Mouse (Mus musculus) gastrocnemius, postnatal 36 days (tissue): ENCODE measurements at regions not wholly inside any gene's neighbourhood (a gene's known extent, or its start where the extent isn't known, plus 50 kb on each side); places are given as distances from the start of the nearest gene placed in this dataset.

ENCODE experiments used
- DNase-seq, 2 experiments: peaks; one replicate each; pipeline ENCODE4 v3.0.0; 2022
- intact Hi-C: fragments of 180-260 bp; cut with DNase I; formaldehyde crosslinking; loops from one replicate; pipeline ENCODE4 v1.15.1; 2025

DNA sequence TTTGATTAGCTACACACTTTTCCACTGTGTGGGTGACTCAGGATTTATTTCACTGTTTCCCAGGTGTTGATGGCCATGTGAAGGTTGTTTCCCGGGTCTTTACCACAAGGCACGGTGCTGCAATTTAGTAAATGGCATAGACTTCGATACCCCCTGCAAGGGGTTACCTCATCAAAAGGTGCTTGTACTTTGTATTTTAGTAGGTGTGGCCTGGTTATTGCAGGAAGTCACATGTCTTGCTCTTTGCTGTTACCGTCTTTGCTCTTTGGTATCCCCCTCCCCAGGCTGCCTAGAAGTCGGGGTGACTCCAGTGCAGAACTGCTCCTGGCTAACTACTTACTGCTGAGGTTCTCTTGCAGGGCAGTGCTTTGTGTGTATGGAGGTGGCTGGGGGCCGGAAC lies 74.8 kb upstream of the Bod1 start:
- intact Hi-C loops: no loop called here
- DNase-seq: no peak

DNA sequence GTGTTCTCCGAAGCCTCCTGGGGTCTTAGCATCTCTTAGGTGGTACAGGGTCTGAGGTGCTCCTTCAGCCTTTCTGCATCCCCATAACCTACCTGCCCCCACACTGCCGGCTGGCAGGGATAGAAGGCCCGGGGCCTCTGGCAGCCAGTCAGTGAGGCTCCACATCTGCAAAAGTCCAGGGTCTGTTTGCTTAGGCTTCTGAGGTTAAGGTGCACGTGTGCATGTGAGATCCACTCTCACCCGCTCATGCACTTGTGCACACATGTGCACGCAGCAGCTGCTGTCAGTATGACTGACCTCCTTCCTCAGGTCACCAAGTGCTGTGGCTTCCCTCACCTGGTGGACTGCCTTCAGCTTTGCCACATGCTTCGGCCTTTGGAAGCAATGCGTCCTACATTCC lies 75.3 kb upstream of the Bod1 start:
- DNase-seq: no peak
- intact Hi-C loops: no loop called here

DNA sequence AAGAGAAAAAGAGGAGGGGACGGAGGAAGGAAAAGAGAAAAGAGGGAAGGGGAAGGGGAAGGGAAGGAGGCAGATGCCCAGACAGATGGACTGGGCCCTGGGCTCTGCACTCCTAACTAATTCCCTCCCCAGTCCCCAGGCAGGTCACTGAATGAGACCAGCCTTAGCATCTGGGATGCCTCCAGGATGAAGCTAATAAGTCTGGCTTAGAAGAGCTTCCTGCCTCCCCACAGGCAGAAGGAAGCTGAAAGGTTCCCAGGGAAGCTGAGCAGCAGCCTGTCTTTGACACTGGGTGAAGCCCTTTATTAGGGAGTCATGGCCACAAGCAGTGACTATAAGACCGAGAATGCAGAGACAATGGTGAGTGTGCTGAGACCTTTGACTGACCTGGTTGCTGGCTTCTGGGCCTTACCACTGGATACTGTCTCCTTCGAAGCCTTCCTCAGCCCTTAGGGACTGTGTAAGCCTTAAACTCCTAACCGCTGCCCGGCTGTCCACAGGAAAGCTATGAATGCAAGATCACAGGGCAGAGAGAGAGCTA lies 76.7 kb upstream of the Bod1 start:
- intact Hi-C loops: no loop called here
- DNase-seq: no peak

DNA sequence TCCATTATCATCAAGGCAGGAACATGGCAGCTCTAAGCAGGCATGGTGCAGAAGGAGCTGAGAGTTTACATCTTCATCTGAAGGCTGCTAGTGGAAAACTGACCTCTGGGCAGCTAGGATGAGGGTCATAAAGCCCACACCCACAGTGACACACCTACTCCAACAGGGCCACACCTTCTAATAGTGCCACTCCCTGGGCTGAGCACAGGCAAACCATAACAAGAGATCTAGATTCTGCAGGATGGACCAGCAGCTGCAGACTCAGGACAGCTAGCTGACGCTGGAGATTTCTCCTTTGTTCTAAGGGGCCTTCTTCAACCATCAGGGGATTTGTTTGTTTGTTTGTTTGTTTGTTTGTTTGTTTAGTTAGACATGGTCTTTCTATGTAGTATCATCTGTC lies 79.6 kb upstream of the Bod1 start:
- DNase-seq: no peak
- intact Hi-C loops: no loop called here

DNA sequence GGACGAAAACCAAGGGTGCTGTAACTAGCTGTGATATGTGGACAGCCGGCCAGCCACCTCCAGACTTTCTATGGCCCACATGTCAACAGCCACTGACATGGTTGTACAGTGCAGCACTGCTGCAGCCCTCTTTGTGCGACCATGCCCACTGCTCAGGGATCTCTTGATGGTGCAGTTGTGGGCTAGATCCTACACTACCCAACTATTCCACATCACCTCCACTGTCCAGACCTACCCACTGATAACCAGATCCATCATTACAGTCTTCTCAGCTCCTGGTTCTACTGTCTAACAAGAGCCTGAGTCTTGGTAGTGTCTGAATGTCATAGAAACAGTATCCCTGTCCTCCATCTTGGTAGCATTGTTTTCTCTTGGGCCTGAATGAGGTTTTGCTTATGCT lies 81.5 kb upstream of the Bod1 start:
- DNase-seq: no peak
- intact Hi-C loops: no loop called here

DNA sequence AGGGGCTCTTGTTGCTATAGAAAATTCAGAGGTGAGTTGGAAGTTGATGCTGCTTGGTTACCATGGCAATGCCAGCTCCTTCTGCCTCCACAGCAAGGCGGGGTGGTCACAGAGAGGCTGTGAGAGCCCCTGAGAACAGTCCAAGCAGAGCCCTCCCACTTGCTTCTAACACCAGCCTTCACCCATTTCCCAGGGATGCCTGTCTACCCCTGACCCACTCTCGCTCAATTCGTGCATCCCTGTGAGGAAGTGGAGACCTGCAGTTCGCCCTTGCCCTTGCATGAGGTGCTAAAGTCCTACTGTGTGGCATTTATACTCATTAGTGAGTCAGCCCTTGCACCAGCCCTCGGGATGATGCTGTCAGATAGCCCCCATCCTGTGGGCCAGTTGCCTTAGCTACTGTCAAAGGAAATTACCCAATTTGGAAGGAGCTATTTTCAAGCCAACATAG lies 82.1 kb upstream of the Bod1 start:
- DNase-seq: no peak
- intact Hi-C loops: no loop called here

DNA sequence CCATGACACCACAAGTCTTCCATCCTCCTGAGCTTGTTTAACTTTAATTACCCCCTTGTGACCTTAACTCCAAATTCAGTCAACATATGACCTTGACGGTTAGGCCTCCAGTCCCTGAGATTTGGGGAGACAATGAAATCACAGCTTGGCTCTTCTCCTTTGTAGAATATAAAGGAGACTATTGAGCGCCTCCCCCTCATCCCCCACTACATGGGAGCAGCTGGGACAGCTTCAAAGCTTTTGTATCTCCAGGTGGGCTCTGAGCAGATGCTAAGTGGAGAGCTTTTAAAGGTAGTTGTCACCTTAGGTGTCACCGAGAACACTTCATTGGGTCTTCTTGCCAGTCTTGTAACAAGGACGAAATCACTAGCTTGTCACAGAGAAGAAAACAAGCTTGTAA lies 82.7 kb upstream of the Bod1 start:
- no peak for DNase-seq
- intact Hi-C loops: no loop called here

DNA sequence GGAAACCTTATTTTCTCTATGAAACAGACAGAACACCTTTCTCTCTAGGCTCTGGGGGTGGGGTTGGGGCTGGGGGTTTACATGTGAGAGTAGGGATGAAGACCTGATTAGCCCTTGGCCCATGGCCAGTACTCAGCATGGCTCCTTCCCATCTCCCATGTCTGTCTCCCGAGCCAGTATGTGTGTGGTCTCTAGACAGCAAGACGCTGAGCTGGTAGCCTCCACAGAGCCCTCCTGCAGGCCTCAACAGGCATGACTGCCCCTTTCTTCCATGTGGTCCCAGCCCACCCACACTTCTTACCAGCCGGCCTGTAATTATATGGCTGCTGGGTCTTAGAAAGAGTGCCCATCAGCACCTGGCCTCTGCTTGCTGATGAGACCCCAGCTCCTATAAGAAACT lies 84.2 kb upstream of the Bod1 start:
- no peak for DNase-seq
- intact Hi-C loops: no loop called here

DNA sequence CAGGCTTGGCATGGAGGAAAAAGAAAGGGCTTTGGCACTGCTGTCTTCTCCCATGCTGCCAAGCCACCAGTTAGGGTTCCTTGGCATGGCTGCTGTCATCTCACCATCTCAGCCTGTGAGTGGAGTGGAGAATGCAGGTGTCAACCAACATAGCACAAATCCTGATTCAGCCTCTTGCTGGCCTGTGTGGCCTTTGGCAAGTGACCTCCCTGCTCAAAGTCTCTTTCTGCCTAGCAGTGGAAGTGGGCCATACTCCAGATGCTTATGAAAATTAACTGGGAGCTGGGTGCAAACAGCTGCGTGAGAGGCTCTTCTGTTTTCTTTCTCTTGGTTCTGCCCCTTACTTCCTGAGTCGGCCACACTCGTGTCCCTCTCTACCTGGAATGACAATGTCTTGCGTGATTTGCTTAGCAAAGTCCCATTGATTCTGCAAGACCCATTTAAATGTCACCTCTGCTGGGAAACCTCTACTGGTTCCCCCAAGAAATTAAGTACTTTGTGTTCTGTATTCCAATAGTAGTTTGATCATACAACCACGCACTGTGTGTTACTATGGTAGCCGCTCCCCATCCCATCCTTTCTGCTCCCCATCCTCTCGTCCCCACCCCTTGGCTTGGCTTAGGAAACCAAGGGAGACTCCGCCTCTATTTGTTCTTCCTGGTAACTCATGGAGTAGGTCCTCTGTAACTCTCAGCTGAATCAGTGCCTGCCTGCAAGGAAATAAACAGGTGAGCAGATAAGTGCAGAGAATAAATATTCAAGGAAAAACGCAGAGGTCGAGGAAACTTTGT lies 84.9 kb upstream of the Bod1 start:
- no peak for DNase-seq
- intact Hi-C loops: no loop called here

DNA sequence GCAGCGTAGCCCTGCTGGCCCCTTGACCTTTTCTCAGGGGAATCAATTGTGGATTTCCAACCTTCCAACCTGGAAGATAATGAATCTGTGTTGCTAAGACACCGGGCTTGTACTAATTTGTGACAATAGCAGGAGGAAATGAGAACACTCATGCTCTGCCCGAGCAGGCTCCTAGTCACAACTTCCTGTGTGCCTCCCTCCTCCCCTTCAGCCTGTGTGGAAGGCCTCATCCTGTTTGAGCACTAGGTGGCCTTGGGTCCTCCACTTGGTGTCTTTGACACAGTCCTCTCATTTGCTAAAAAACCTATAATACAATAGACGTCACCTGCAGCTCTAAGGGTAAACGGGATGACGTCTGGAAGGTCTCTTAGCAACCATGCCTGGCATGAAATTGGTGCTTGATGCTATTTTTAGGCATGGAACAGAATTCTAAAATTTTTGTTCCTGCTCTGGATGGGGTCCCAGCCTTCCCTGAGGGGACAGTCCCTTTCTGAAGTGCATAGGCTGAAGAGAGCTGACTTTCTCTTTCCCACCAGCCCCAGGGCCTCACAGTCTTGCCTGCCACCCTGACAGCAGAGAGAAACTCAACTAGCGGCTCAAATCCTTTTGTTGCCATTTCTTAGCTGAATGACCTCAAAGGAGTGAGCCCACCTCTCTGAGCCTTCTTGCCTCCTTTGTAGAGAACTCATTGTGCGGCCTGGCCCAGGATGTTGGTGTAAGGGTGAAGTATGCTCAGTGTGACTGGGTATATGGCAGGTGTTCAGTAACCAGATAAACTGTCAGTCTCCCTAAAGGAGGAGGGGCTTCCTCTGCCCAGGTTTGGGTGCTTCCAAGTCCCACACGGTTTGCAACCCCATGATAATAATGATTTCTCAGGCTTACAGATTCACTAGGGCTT lies 88.4 kb upstream of the Bod1 start:
- DNase-seq: no peak
- intact Hi-C loops: no loop called here

DNA sequence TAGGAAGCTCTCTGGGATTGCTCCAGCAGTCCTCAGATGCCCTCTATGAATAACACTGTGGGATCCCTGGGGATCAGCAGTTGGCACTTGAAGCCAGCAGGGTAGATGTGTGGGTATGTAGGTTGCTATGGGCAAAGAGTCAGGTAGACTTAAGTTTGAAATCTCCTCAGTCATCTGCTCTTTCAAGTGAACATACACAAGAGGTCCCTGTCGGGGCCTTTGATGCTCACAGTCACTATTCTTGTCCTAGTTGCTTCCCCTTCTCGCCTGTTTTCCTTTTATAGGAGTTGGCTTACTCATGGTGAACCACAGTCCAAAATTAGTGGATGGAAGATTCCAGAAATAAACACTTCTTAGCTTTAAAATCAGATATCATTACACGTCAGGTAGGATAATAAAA lies 92.2 kb upstream of the Bod1 start:
- intact Hi-C loops: no loop called here
- no peak for DNase-seq

DNA sequence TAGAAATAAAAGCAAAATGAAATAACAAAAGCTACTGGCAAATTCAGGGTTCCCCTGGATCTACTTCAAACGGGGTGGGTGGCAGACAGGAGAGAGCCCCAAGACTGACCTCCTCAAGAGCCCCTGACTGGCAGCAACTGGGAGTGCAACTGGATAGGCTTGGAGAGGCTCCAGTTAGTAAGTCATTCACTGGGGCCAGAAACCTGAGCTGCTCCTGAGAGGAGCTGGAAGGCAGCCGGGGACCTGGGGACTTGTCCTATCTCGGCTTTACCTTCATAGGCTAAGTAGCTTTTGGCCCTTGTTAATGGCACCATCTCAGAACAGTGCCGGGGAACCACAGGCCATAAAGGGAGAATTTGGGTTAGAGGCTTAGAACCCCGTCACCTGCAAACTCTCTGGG lies 94.6 kb upstream of the Bod1 start:
- peak; percentile 32 to 36 for DNase-seq
- intact Hi-C loops: loop anchor here (5.0 kb wide), 2 partner anchors 61 to 79 kb away; no protein-coding TSS in a partner anchor

DNA sequence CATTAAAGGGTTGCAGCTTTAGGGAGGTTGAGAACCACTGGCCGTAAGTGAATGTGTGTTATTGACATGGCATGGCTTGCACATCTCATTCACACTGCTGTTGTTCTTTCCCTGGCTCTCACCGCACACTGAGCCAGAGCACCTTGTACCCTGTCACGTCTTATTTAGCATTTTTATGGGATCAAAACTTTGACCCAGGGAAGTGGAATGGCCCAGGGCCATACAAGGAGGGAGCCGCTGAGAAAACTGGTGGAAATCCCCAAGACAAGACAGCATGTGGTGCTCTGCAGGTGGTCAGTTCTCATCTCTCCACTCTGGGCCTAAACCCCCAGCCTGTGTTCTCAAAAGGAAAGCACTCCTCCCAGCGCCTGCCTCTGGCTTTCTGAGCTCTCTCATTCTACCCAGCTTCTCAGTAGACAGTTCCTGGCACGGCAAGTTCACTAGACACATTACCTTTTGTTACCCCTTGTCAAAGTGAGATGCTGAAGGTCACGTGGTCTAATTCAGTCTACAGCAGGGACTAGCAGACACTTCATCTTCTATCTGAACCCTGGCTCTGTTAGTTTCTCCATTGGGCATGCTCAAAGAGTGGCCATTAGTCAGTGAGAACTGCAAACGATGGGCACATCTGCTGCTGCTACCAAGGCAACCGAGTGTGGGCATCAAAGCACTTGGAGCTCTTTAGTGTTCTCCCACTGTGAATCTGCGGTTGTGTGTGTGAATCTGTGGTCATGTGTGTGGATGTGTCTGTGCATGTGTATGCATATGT lies 96.2 kb upstream of the Bod1 start:
- intact Hi-C loops: loop anchor here (5.0 kb wide), 2 partner anchors 59 to 81 kb away; no protein-coding TSS in a partner anchor
- DNase-seq: no peak

DNA sequence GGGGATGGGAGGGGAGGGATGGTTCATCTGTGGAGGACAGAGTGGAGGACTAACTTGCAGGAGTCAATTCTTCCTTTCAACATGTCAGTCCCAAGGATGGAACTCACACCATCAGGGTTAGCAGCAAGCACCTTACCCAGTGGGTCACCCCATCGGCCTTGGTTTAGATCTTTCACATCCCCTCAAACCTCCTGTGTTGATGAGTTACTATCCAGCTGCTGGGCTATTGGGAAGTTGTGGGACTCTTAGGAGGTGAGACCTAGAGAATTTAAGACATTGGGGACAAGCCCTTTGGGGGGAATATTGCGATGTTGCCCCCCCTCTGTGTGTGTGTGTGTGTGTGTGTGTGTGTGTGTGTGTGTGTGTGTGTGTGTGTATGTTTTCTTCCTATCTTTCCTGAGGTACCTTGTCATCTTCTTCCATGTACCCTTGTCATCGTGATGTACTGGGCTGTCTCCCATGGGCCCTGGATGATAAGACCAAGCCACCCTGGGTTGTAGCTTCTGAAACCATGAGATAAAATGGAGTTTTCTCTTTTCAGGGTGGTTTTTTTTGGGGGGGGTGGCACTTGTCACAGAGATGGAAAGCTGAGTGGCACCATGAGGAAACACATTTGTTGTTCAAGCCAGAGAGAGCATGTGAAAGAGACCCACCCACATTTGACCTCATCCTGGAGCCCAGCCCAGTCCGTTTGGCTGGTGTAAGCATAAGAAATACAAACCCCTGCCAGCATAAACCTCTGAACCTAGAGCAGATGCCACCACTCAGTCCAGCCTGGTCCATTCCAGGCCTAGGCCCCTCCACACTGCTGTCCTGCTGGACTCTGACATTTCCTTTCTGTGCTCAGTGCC lies 98.3 kb upstream of the Bod1 start:
- peak; percentile 74 for DNase-seq
- intact Hi-C loops: loop anchor here (5.0 kb wide), 2 partner anchors 57 to 83 kb away; no protein-coding TSS in a partner anchor

DNA sequence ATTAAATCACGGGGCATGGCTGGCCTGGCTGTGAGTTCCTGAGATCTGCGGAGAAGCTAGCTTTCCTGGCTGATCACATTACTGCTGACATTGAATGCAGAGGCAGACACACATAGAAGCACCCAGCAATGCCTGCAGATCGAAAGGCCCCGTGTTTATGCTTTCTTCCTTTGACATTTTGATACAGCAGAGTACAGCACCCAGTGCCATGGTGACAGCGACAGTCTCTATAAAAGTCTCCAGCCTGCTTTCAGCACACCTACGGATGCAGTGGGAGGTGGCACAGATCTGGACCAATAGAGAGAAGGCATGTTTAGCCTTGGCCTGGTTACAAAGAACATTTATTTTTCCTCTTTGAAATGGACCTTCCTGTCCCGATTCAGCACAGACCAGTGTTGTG lies 99.2 kb upstream of the Bod1 start:
- intact Hi-C loops: no loop called here
- peak in 1 of 2 experiments; percentile 29 for DNase-seq

DNA sequence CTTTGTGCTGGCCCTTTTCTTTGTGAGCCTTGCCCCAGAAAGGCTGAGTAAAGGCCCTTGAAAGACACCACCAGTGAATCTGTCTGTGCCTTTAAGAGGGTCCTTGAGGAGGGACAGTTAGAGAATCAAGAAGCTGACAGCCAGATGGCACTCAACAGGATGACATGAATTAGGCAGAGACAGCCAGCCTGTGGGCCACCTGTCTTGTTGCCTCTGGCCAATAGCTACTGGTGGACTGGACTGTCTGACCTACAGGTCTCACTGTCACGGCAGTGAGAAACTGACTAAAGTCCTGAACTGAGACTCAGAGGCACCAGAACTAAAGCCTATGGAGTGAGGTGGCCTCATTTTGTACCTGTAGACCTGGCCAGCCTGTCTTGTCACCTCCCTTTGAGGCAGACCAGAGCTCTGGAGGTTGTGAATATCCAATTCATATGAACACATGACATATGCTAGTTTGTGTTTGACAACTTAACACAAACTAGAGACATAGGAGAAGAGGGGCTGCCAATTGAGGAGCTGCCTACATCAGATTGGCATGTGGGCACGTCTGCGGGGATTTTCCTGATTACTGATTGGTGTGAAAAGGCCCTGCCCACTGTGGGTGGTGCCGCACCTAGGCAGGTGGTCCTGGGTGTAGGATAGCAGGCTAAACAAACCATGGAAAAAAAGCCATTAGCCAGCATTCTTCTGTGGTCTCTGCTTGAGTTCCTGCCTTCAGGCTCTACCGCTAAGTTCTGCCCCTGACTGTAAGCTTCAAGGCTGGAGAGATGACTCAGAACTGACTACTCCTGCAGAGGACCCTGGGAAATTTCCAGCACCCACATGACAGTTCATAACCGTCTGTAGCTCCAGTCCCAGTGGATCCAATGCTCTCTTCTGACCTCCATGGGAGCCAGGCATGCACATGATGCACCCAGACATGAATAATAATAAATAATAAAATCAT lies 100.1 kb upstream of the Bod1 start:
- intact Hi-C loops: no loop called here
- DNase-seq: no peak

DNA sequence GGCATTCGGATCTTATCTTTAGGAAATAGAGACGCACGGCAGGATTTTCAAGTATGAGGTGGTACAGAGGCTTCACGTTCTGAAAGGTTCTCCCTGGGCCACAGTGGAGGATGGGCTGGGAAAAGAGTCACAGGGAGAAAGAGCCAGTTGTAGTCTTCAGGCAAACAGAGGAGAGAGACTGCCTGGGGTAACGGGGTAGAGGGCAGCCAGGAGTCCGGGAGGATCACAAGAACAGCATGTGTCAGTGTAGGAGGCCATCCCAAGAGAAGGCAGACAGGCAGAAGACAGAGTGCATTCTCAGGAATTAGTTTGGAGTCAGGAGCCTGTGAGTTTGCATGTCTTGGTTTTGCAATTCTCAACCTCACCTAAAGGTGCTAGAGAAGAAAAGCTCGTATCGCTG lies 94.5 kb upstream of the Cpeb4 start:
- intact Hi-C loops: no loop called here

DNA sequence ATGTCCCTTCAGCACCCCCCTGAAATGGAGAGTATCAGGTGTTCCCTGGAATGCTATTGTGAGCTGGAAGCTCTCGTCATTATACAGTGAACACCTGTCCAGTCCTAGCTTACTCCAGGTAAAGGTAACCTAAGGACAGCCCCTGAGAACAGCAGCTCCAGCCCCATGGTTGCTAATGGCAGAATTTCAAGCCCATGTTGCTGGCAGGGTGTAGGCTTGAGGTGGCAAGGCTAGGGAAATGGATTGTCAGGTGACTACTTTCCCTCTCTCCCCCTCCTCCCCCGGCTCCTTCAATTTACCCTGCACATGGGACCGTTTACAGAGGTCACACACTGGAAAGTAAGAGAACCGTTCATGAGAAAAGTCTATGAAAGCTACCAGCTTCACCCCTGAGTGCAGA lies 93.2 kb upstream of the Cpeb4 start:
- DNase-seq: no peak

More for the DNA sequence above, 94.5 kb upstream of the Cpeb4 start:
- DNase-seq: no peak

DNA sequence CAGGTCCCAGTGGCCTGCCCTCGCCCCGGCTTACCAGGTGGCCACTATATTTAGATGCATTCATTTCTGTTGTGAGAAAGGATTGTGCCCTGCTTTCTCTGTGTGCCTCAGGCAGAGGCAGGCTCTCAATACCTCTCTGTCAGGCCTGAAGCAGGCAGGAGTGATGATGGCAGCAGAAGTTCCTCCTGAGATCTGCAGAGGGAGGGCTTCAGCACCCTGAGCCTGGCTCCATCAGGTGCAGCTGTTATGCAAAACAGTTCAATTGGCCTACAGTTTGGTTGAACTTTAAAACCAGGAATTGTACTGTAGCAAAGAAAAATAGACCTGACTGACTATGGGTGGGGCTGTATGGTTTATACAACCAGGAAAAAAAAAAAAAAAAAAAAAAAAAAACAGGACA lies 92.7 kb upstream of the Cpeb4 start:
- intact Hi-C loops: no loop called here
- no peak for DNase-seq

More for the DNA sequence above, 93.2 kb upstream of the Cpeb4 start:
- intact Hi-C loops: no loop called here
